Mouse (Mus musculus) kidney, adult 2 months (tissue): ENCODE results near the gene Ctnna2.

Source experiments
- CTCF ChIP-seq: fragments of 200-500 bp; conservative IDR thresholded peaks from 2 replicates; pipeline ENCODE4 v1.5.1; 2011; ENCODE audit warnings: low read depth, mild to moderate bottlenecking, control low read depth, low read length, moderate library complexity, mixed read lengths; ENCODE audit not compliant: insufficient read depth, insufficient read length
- POLR2A ChIP-seq: fragments of 200-500 bp; IDR thresholded peaks from one replicate; pipeline ENCODE4 v1.6.1; 2011; ENCODE audit warnings: low read depth, low read length, control low read depth

DNA sequence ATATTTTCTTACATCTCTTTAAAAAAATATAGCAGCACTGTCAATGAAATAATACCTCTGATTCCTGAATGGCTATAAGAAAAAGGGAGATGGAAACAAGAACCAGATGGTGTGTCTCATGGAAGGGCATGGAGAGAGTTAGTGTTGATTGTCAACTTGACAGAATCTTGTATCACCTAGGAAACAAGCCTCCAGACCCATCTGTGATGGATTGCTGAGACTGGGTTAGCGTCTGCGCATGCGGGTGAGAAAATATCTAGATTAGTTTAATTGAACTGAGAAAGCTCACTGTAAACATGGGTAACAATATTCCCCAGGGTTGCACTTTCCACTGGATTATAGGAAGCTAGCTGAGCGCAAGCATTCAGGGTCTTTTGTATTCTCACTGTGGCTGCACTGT, 994.7 kb downstream of the Ctnna2 start:
- TF ChIP-seq CTCF (no peak), POLR2A (no peak)
